Mouse (Mus musculus): ENCODE measurements around the gene Micu1. TPM values are rescaled to one million over a fixed set of nuclear protein-coding genes. Genes with fewer than 3 reads are reported as not detected.
A peak's percentile ranks its signal among the peaks of the same experiment; 100 is the strongest.

Micu1 gene
- polyA plus RNA-seq, 1 experiment from 2014 or later = 52.7 TPM

DNA sequence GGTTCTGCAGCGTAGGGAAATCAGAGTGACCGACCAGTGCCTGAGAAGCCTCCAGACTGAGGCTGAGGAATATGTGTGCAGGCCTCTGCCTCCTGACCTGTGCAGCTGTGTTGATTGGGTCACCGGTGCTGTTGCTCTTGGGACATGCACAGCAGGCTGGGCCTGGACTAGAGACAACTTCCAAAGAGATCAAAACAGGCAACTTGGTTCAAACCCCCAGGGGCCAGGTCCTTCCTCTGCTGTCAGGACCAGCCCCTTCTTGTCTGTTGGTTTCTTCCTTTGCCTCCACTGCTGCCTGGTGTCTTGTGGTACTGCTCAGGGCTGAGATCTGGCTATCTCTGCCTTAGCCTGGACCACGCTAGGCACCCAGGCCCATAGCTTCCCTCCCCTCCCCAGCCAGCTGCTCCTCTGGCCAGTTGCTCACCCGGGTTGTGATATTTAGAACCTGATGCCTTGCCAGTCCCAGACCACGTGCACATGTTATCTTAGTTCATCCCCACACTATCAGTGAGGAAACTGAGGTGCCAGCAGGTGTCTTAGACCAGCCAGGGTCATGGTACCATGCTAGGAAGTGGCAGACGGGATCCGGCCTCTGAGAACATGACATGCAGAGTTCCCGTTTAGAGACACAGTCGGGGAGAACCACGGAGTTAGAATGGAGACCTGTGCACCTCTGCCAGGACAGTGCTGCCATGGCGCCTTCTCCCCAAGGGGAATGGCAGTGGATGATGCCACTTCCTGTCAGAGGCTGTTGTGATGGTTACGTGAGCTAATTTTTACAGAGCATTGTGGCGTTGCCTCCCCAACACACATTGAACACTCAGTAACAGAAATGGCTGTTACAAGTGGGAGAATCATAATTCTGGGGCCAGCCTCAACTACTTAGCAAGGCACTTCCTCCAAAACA is 183.2 kb downstream of the Micu1 start:
- Histone ChIP-seq H3K36me3 (replicated peaks) (peaks cover 43% of the 10 kb centered on the region), H3K4me1 (peaks cover 17% of the 10 kb centered on the region), H3K9me3 (no peaks in the 10 kb centered on the region), H3K27ac (replicated peaks) (no peak overlapping the region; the same call in 1 of the 2 replicates), H3K27me3 (replicated peaks; ENCODE audit: low read depth, poor library complexity, severe bottlenecking) (no peaks in the 10 kb centered on the region), H3K4me3 (no peak overlapping the region)
- 90% methylated on average over 14 of the region's 14 CpGs for WGBS
- no peak for DNase-seq (ENCODE audit: low spot score)

DNA sequence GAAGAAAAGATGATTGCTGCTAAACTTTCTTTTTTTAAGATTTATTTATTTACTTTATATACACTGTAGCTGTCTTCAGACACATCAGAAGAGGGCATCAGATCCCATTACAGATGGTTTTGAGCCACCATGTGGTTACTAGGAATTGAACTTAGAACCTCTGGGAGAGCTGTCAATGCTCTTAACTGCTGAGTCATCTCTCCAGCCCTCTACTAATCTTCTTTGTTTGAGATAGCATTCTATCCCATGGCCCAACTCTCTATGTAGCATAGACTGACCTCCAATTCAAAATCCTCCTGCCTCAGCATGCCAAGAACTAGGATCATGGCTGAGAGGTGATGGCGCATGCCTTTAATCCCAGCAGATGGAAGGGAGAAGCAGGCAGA is 183.8 kb downstream of the Micu1 start:
- Histone ChIP-seq H3K27ac (replicated peaks) (no peak overlapping the region), H3K27me3 (replicated peaks; ENCODE audit: low read depth, poor library complexity, severe bottlenecking) (no peaks in the 10 kb centered on the region), H3K4me3 (no peak overlapping the region), H3K4me1 (peaks cover 12% of the 10 kb centered on the region), H3K36me3 (replicated peaks) (peaks cover 50% of the 10 kb centered on the region), H3K9me3 (no peaks in the 10 kb centered on the region)
- 100% methylated on average over 1 of the region's 1 CpGs for WGBS
- no peak for DNase-seq (ENCODE audit: low spot score)

DNA sequence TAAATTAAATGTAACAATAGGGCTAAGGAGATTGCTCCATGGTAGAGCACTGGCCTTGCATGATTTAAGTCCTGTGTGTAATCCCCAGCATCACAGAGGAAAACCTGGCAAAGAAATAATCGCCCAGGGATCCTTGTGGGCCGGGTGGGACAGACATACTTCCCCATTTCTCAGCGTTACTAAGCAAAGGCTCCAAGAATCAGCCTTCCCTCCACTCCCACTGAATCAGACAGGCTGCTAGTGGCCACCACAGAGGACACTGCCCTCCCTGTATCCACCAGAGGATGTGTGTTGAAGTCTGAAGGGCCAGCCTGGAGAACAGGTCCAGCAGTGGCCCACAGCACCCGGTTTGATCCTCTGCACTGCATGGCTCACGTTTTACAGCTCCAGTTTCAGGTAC is 185.2 kb downstream of the Micu1 start:
- no peak for DNase-seq (ENCODE audit: low spot score)
- Histone ChIP-seq H3K27me3 (replicated peaks; ENCODE audit: low read depth, poor library complexity, severe bottlenecking) (no peaks in the 10 kb centered on the region), H3K4me3 (no peak overlapping the region), H3K9me3 (no peaks in the 10 kb centered on the region), H3K4me1 (peaks cover 12% of the 10 kb centered on the region; the same call in 1 of the 2 replicates), H3K27ac (replicated peaks) (no peak overlapping the region), H3K36me3 (replicated peaks) (peaks cover 63% of the 10 kb centered on the region)
- 88% methylated on average over 5 of the region's 5 CpGs for WGBS

- H3K36me3 ChIP-seq (replicated peaks) = peaks cover 66% of the 10 kb centered on the region
- H3K4me3 ChIP-seq = no peak overlapping the region
- WGBS = 90% methylated on average over 7 of the region's 7 CpGs
Measured at GRCm38 (mm10) chr10:59889339-59889738, 187.1 kb downstream of the Micu1 start.

DNA sequence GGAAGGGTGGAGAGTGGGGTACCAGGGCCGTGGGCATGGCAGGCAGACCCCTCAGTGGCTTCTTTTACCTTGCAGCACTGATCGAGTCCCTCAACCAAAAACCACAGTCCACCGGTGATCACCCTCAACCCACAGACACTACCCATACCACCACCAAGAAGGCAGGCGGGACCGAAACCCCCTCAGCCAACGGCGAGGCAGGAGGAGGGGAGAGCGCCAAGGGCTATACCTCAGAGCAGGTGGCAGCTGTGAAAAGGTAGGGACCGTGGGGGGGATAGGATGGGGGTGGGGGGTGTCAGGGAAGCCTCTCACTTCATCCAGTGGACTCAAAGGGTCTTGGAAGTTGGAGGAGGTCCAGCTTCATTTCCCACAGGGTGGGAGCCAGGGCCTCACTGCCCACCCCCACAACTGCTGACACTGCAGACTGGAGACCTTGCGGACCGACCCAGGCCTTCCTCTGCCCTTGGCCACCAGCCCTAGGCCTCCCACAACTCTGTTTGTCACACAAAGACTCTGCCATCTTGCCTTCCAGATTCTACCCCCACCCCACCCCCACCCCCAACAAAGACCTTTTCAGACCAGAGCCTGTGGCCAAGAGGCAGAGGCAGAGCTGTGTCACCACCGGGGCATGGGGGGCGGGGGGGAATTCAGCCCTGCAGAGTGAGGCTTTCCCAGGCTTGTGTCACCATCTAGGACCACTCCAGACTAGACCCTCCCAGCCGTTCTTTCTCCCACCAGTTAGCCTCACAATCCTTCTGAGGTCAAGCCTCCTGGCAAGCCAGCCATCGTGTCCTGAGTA is 187.9 kb downstream of the Micu1 start:
- no peak overlapping the region for H3K4me3 ChIP-seq
- 78% methylated on average over 15 of the region's 15 CpGs for WGBS
- no peaks in the 10 kb centered on the region for H3K9me3 ChIP-seq
- no peak for DNase-seq (ENCODE audit: low spot score)
- H3K4me1 ChIP-seq = peaks cover 15% of the 10 kb centered on the region
- H3K27me3 ChIP-seq (replicated peaks; ENCODE audit: low read depth, poor library complexity, severe bottlenecking) = no peaks in the 10 kb centered on the region
- H3K36me3 ChIP-seq (replicated peaks) = peaks cover 66% of the 10 kb centered on the region
- peak overlapping the region; percentile 60; the same call in 1 of the 2 replicates for H3K27ac ChIP-seq (replicated peaks)

More at GRCm38 (mm10) chr10:59889339-59889738, 187.1 kb downstream of the Micu1 start:
- no peak overlapping the region for H3K27ac ChIP-seq (replicated peaks)
- no peak for DNase-seq (ENCODE audit: low spot score)
- H3K4me1 ChIP-seq = peaks cover 14% of the 10 kb centered on the region; the same call in 1 of the 2 replicates
- no peaks in the 10 kb centered on the region for H3K27me3 ChIP-seq (replicated peaks; ENCODE audit: low read depth, poor library complexity, severe bottlenecking)
- H3K9me3 ChIP-seq = no peaks in the 10 kb centered on the region

GRCm38 (mm10) chr10:59892977-59893376 is 190.7 kb downstream of the Micu1 start:
- WGBS = 54% methylated on average over 6 of the region's 6 CpGs
- DNase-seq (ENCODE audit: low spot score) = peak; percentile 75
- Histone ChIP-seq H3K4me3 (no peak overlapping the region), H3K9me3 (no peaks in the 10 kb centered on the region), H3K36me3 (replicated peaks) (peaks cover 86% of the 10 kb centered on the region), H3K4me1 (peaks cover 36% of the 10 kb centered on the region), H3K27ac (replicated peaks) (peak overlapping the region; percentile 44; the same call in 1 of the 2 replicates), H3K27me3 (replicated peaks; ENCODE audit: low read depth, poor library complexity, severe bottlenecking) (no peaks in the 10 kb centered on the region)

DNA sequence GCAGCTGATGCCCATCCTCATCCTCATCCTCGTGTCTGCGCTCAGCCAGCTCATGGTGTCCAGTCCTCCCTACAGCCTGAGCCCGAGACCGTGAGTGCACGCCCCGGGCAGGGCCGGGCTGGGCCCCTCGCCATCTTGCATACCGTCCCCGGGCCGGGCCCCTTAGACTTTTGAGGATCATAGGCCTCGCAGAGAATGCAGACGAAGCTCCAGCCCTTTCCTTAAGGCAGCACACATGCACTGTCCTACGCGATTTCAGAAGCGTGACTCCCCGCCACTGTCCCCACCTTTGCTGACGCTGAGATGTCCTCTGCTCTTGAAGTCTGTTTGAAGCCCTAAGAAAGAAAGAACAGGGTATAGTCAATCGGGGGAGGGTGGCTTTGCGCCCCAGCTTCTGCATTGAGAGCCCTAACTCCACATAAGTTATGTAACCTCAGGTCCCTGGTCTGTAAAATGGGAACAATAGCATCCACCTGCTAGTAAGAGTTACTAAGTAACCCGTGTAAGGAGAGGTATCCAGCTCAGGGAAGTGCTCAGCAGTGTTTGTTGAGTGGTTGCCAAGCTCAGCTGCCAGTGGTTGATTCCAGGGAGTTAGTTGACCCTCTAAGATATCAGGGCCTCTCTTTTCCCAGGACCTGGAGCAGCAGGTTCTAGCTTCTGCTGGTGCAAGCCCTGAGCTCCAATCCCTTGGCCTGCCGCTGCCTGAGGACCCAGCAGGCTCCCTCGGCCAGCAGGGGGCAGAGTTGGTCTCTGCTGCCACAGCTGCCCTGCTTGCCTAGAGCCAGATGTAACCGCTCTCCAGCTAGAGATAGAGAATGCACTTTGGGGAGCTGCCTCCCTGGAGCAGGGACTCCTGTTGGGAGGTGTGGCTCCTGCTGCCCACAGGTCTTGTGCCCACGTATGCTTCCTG is 192.2 kb downstream of the Micu1 start:
- peak overlapping the region; percentile 26 for H3K27ac ChIP-seq (replicated peaks)
- H3K9me3 ChIP-seq = no peaks in the 10 kb centered on the region
- no peak overlapping the region for H3K4me3 ChIP-seq
- H3K36me3 ChIP-seq (replicated peaks) = peaks cover 88% of the 10 kb centered on the region
- H3K27me3 ChIP-seq (replicated peaks; ENCODE audit: low read depth, poor library complexity, severe bottlenecking) = no peaks in the 10 kb centered on the region
- peaks cover 52% of the 10 kb centered on the region for H3K4me1 ChIP-seq
- DNase-seq (ENCODE audit: low spot score) = peak; percentile 89
- WGBS = 82% methylated on average over 25 of the region's 25 CpGs

GRCm38 (mm10) chr10:59895460-59896186 is 193.3 kb downstream of the Micu1 start:
- Histone ChIP-seq H3K27ac (replicated peaks) (peak overlapping the region; percentile 73; the same call in 1 of the 2 replicates), H3K36me3 (replicated peaks) (peaks cover 79% of the 10 kb centered on the region)
- 94% methylated on average over 17 of the region's 17 CpGs for WGBS

GRCm38 (mm10) chr10:59896211-59896610 is 193.9 kb downstream of the Micu1 start:
- H3K27ac ChIP-seq (replicated peaks) = peak overlapping the region; percentile 73; the same call in 1 of the 2 replicates
- no peaks in the 10 kb centered on the region for H3K9me3 ChIP-seq
- peaks cover 74% of the 10 kb centered on the region for H3K36me3 ChIP-seq (replicated peaks)
- no peaks in the 10 kb centered on the region for H3K27me3 ChIP-seq (replicated peaks; ENCODE audit: low read depth, poor library complexity, severe bottlenecking)
- H3K4me1 ChIP-seq = peaks cover 61% of the 10 kb centered on the region
- DNase-seq (ENCODE audit: low spot score) = no peak
- WGBS = 90% methylated on average over 4 of the region's 4 CpGs
- no peak overlapping the region for H3K4me3 ChIP-seq

More at GRCm38 (mm10) chr10:59895460-59896186, 193.3 kb downstream of the Micu1 start:
- Histone ChIP-seq H3K4me1 (peaks cover 55% of the 10 kb centered on the region), H3K4me3 (no peak overlapping the region), H3K9me3 (no peaks in the 10 kb centered on the region), H3K27me3 (replicated peaks; ENCODE audit: low read depth, poor library complexity, severe bottlenecking) (no peaks in the 10 kb centered on the region)
- DNase-seq (ENCODE audit: low spot score) = no peak

GRCm38 (mm10) chr10:59896911-59897331 is 194.6 kb downstream of the Micu1 start:
- peaks cover 66% of the 10 kb centered on the region for H3K36me3 ChIP-seq (replicated peaks)

GRCm38 (mm10) chr10:59897511-59897910 is 195.2 kb downstream of the Micu1 start:
- no peaks in the 10 kb centered on the region for H3K27me3 ChIP-seq (replicated peaks; ENCODE audit: low read depth, poor library complexity, severe bottlenecking)
- no peaks in the 10 kb centered on the region for H3K9me3 ChIP-seq
- peaks cover 73% of the 10 kb centered on the region for H3K4me1 ChIP-seq
- whole genome bisulfite sequencing = 42% methylated on average over 5 of the region's 5 CpGs
- H3K27ac ChIP-seq (replicated peaks) = peak overlapping the region; percentile 73
- DNase-seq (ENCODE audit: low spot score) = peak; percentile 65
- H3K4me3 ChIP-seq = 0 out of 2 replicates have a peak overlapping the region, but pooled peaks have one; percentile 29
- peaks cover 61% of the 10 kb centered on the region for H3K36me3 ChIP-seq (replicated peaks)

More at GRCm38 (mm10) chr10:59896911-59897331, 194.6 kb downstream of the Micu1 start:
- Histone ChIP-seq H3K27me3 (replicated peaks; ENCODE audit: low read depth, poor library complexity, severe bottlenecking) (no peaks in the 10 kb centered on the region), H3K4me1 (peaks cover 67% of the 10 kb centered on the region), H3K27ac (replicated peaks) (peak overlapping the region; percentile 73), H3K9me3 (no peaks in the 10 kb centered on the region), H3K4me3 (peak overlapping the region; percentile 29; the same call in 1 of the 2 replicates)
- 83% methylated on average over 3 of the region's 3 CpGs for WGBS
- DNase-seq (ENCODE audit: low spot score) = no peak

All from embryonic facial prominence, embryonic 10.5 days (tissue).